Mouse (Mus musculus) lung, embryonic 15.5 days (tissue): ENCODE measurements around the gene Trim50. TPM values are rescaled to one million over a fixed set of nuclear protein-coding genes. Genes with fewer than 3 reads are reported as not detected.
"Not testable (repeated sequence)": the region's sequence is repeated elsewhere in the genome, so short reads cannot be mapped to it uniquely, and the experiment has no call there.

Source experiments
- ATAC-seq: fragments of 200-750 bp; cut with Nextera tagmentation; 2 replicates; pipeline ENCODE4 v1.8.0; 2017; ENCODE audit warnings: moderate number of reproducible peaks, borderline replicate concordance; ENCODE audit not compliant: low FRiP score, low TSS enrichment; ENCODE audit errors: extremely low read depth
- H3K27ac ChIP-seq: fragments of 300-500 bp; sonication (generic); 2 replicates; pipeline ENCODE4 v1.5.1; 2015; ENCODE audit warnings: moderate library complexity, mild to moderate bottlenecking, inconsistent platforms
- H3K27me3 ChIP-seq: fragments of 300-500 bp; sonication (generic); 2 replicates; pipeline ENCODE4 v1.6.1; 2015; ENCODE audit warnings: inconsistent platforms
- H3K36me3 ChIP-seq: fragments of 300-500 bp; sonication (generic); 2 replicates; pipeline ENCODE4 v1.6.1; 2015; ENCODE audit warnings: inconsistent platforms
- H3K4me1 ChIP-seq: fragments of 300-500 bp; sonication (generic); 2 replicates; pipeline ENCODE4 v1.6.1; 2015; ENCODE audit warnings: inconsistent platforms
- H3K4me2 ChIP-seq: fragments of 300-500 bp; sonication (generic); 2 replicates; pipeline ENCODE4 v1.6.1; 2015; ENCODE audit warnings: inconsistent platforms, mild to moderate bottlenecking, moderate library complexity
- H3K4me3 ChIP-seq: fragments of 300-500 bp; sonication (generic); 2 replicates; pipeline ENCODE4 v1.5.1; 2015; ENCODE audit warnings: mild to moderate bottlenecking, inconsistent platforms
- H3K9ac ChIP-seq: fragments of 300-500 bp; sonication (generic); 2 replicates; pipeline ENCODE4 v1.6.1; 2015; ENCODE audit warnings: inconsistent platforms
- H3K9me3 ChIP-seq: fragments of 300-500 bp; sonication (generic); 2 replicates; pipeline ENCODE4 v1.6.1; 2016; ENCODE audit warnings: inconsistent platforms
- WGBS: fragments of 180-500 bp; shearing (Covaris S2); methylation state at CpG from one replicate; pipeline ENCODE4 v1.1.7; 2015; 5-methylcytosine and 5-hydroxymethylcytosine counted together
- polyA plus RNA-seq: library from polyadenylated mRNA; unstranded; fragments of >200 nt; fragmentation: Nextera tagmentation; extraction: Ambion mirVana; gene quantifications from 2 replicates; pipeline ENCODE4 v1.2.1, GENCODE M21; 2015

Trim50 gene
- polyA plus RNA-seq, 1 experiment from 2014 or later = not detected

DNA sequence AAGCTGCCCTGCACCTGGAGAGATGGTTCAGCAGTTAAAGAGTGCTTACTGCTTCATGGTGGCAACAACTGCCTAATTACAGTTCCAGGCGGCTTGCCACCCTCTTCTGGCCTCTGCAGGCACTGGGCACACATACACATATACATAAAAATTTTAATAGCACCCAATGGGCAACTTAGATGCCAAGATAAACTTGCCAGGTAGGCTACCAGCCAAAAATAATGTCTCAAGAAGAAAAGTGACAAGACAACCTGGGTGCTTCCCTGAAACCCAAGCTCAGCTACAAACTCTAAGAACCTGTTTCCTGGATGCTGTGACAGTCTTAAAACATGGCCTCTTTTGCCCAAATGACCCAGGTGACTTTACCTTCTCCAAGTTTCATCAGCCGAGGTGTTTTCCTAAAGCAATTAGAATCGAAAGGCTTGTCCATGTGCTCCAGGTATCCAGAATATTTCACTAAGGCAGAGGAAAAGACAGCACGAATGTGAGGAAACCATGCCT, 5.5 kb upstream of the Trim50 start:
- no peak for ATAC-seq

DNA sequence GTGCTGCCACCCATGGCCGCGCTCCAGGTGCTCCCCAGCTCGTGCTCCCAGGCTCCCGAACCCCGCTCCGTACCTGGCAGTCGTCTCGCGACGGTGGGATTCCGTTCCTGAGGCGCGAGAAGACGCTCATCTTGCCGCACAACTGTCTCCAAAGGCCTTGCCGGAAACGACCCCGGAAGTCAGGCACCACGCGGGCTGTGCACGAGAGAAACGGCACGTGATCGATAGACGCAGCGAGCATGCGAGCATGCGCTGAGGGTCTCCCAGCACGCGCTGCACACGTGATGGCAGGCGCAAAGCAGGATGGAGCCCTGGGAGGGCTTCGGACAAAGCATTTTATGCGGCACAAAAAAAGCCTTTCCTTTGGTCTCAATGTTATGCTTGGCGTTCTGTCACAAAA, 3.2 kb upstream of the Trim50 start, which contains the start of gene Fkbp6:
Gene Fkbp6 (minus strand): TSS at position 183 of the 400 bp plus-strand sequence.
- Histone ChIP-seq H3K36me3 (no peaks in the 10 kb centered on the region), H3K9ac (no peak within 1 kb of the TSS), H3K4me1 (no peaks in the 10 kb centered on the region), H3K27ac (no peak within 1 kb of the TSS), H3K4me3 (no peak within 1 kb of the TSS), H3K9me3 (no peaks in the 10 kb centered on the region), H3K4me2 (no peak within 1 kb of the TSS), H3K27me3 (peaks cover 14% of the 10 kb centered on the region)
- ATAC-seq = no peak
- WGBS = 89% methylated on average over 35 of the region's 35 CpGs

More for the DNA sequence above, 5.5 kb upstream of the Trim50 start:
- H3K27ac ChIP-seq = no peak overlapping the region
- no peaks in the 10 kb centered on the region for H3K36me3 ChIP-seq
- H3K4me3 ChIP-seq = no peak overlapping the region
- no peaks in the 10 kb centered on the region for H3K27me3 ChIP-seq
- no peak overlapping the region for H3K9ac ChIP-seq
- WGBS = 60% methylated on average over 4 of the region's 4 CpGs
- H3K4me2 ChIP-seq = no peak overlapping the region
- H3K4me1 ChIP-seq = no peaks in the 10 kb centered on the region
- H3K9me3 ChIP-seq = no peaks in the 10 kb centered on the region

DNA sequence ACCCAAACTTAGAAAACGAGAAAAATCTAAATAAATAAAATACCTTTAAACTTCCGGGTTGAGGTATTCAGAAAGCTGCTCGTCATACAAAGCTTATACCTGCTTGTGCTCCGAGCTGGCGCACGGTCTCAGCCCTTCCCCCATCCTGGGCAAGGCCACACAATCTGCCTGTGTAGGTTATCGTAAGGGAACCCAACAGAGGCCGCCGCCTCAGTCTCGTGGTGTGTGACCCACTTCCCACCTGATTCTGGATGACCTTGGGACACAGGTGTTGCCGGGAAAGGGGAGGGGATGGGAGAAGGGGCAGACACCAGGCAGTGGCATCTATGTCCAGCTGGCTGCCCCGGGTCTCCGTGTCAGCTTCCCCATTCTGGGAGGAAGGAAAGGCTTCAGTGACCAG, 1.5 kb upstream of the Trim50 start:
- Histone ChIP-seq H3K4me3 (no peak overlapping the region), H3K4me1 (no peaks in the 10 kb centered on the region), H3K27me3 (peaks cover 14% of the 10 kb centered on the region), H3K4me2 (no peak overlapping the region), H3K36me3 (no peaks in the 10 kb centered on the region), H3K27ac (no peak overlapping the region), H3K9me3 (no peaks in the 10 kb centered on the region), H3K9ac (no peak overlapping the region)
- ATAC-seq = no peak
- 76% methylated on average over 13 of the region's 13 CpGs for WGBS

DNA sequence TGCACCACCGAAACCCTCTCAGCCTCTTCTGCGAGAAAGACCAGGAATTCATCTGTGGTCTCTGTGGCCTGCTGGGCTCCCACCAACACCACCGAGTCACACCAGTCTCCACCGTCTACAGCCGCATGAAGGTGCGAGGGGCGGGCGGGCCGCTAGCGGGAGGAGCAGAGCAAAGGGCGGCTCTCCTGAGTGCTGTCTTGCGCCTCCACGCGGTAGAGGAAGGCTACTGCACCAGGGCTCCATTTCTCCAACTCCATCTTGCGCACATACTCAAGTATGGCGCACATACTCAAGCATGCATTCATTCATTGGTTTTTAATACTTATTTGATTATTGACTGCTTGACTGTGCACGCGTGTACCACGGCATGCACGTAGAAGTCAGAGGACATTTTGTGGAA, 469 bp downstream of the Trim50 start:
- ATAC-seq = no peak
- WGBS = 16% methylated on average over 20 of the region's 20 CpGs
- Histone ChIP-seq H3K9ac (no peak overlapping the region), H3K27ac (no peak overlapping the region), H3K4me1 (no peaks in the 10 kb centered on the region), H3K36me3 (no peaks in the 10 kb centered on the region), H3K9me3 (no peaks in the 10 kb centered on the region), H3K4me2 (no peak overlapping the region), H3K4me3 (no peak overlapping the region), H3K27me3 (peaks cover 14% of the 10 kb centered on the region)

DNA sequence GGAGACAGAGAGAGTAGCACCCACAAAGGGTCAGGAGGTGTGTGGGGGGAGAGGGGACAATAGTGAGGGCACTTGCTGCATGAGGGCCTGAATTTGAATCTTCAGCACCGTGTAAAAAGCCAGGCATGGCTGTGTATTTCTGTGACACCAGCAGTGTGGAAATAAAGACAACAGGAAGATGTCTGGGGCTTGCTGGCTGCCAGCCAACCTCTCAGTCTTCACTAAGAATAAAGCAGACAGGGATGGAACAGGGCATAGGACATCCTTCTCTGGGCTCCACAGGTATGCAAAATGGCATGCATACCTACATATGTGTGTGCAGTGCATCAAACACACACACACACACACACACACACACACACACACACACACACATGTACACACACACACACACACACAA, 3.0 kb downstream of the Trim50 start:
- no peaks in the 10 kb centered on the region for H3K36me3 ChIP-seq
- peaks cover 14% of the 10 kb centered on the region for H3K27me3 ChIP-seq
- no peak overlapping the region for H3K4me2 ChIP-seq
- H3K27ac ChIP-seq = no peak overlapping the region
- 21% methylated on average over 1 of the region's 1 CpGs for WGBS
- no peak for ATAC-seq
- no peaks in the 10 kb centered on the region for H3K4me1 ChIP-seq
- no peak overlapping the region for H3K4me3 ChIP-seq
- no peaks in the 10 kb centered on the region for H3K9me3 ChIP-seq
- H3K9ac ChIP-seq = no peak overlapping the region

DNA sequence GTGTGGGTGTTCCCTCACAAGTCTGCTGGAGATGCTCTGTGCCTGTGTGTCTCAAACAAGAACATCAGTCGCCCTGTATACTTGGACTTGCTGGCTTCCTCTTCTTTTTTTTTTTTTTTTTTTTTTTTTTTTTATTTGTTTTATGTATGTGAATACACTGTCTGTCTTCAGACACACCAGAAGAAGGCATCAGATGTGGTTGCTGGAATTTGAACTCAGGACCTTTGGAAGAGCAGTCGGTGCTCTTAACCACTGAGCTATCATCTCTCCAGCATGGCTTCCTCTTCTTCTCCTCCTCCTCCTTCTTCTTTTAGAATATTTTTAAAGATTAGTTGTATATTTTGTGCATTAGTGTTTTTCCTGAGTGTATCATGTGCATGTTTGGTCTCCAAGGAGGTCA, 4.5 kb downstream of the Trim50 start:
- WGBS = 82% methylated on average over 2 of the region's 2 CpGs
- Histone ChIP-seq H3K4me2 (no peak overlapping the region), H3K4me3 (no peak overlapping the region), H3K9ac (no peak overlapping the region), H3K27ac (no peak overlapping the region), H3K9me3 (no peaks in the 10 kb centered on the region), H3K4me1 (no peaks in the 10 kb centered on the region), H3K36me3 (no peaks in the 10 kb centered on the region), H3K27me3 (peaks cover 14% of the 10 kb centered on the region)
- ATAC-seq = peak; percentile 75; the same call in 1 of the 2 replicates

DNA sequence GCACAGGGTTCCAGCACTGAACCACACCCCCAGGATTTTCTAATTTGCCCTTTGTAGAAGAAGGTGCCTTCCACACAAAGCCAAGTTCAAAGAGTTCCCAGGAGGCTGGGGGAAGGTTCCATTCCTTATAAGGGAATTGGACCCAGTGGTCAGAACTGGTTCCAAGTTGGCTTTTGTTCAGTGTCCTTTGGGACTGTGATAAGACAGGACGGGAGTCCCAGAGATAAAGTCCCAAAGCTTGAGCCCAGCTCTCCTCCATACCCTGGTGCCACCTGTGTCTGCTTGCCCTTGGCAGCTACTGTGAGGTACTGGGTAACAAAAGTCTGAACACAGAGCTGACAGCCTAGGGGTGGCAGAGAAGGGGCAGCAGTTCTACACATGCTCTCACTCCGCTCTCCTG, 6.7 kb downstream of the Trim50 start:
- WGBS = 77% methylated on average over 2 of the region's 2 CpGs

DNA sequence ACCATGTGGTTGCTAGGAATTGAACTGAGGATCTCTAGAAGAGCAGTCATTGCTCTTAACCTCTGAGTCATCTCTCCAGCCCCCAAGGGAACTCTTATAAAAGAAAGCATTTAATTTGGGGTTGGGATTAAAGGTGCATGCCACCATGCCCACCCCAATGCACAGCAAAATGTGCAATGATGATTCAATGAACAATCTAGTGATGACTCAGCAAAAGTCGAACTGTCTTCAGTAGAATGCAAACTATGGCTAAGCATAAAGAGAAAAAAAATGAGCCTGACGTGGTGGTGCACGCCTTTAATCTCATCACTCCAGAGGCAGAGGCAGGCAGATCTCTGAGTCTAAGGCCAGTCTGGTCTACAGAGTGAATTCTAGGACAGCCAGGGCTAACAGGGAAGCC, 9.5 kb downstream of the Trim50 start:
- Histone ChIP-seq H3K4me1 (no peaks in the 10 kb centered on the region), H3K4me2 (no peak overlapping the region), H3K4me3 (no peak overlapping the region), H3K36me3 (no peaks in the 10 kb centered on the region), H3K9me3 (no peaks in the 10 kb centered on the region), H3K27ac (no peak overlapping the region), H3K9ac (no peak overlapping the region), H3K27me3 (no peaks in the 10 kb centered on the region)
- WGBS = 81% methylated on average over 3 of the region's 3 CpGs
- no peak for ATAC-seq

More for the DNA sequence above, 6.7 kb downstream of the Trim50 start:
- H3K9ac ChIP-seq = no peak overlapping the region
- no peak overlapping the region for H3K4me3 ChIP-seq
- no peak overlapping the region for H3K4me2 ChIP-seq
- H3K27ac ChIP-seq = no peak overlapping the region
- H3K27me3 ChIP-seq = no peaks in the 10 kb centered on the region
- H3K36me3 ChIP-seq = no peaks in the 10 kb centered on the region
- H3K9me3 ChIP-seq = no peaks in the 10 kb centered on the region
- no peak for ATAC-seq
- no peaks in the 10 kb centered on the region for H3K4me1 ChIP-seq

DNA sequence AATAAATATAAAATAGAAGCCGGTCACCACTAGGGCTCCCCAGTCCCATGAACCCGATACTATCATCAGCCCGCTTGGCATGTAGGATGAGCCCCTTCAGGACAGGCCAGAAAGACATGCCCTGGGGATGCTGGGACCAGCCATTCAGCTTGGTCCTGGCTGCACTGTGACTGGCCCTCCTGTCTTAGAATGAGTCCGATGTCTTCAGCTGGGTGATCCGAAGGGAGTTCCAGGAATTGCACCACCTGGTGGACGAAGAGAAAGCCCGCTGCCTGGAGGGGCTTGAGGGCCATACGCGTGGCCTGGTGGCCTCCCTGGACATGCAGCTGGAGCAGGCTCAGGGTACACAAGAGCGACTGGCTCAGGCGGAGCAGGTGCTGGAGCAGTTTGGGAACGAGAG, 10.4 kb downstream of the Trim50 start:
- Histone ChIP-seq H3K4me3 (no peak overlapping the region), H3K9ac (no peak overlapping the region), H3K27ac (no peak overlapping the region), H3K27me3 (no peaks in the 10 kb centered on the region), H3K9me3 (no peaks in the 10 kb centered on the region), H3K36me3 (no peaks in the 10 kb centered on the region), H3K4me2 (no peak overlapping the region), H3K4me1 (no peaks in the 10 kb centered on the region)
- 21% methylated on average over 12 of the region's 12 CpGs for WGBS
- ATAC-seq = no peak

DNA sequence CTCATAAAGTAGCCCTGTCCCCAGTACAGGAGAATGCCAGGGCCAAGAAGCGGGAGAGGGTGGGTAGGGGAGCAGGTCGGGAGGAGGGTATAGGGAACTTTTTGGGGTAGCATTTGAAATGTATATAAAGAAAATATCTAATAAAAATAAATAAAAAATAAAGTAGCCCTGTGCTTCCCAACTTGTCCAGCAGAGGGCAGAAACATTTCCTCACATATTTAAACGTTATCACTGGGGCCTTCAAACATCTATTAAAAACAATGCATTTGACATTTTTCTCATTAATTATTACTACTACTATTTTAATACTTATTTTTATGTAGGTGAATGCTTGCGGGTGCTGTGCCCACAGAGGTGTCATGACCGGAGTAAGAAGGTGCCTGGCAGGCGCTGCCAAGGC, 14.7 kb downstream of the Trim50 start:
- Histone ChIP-seq H3K9me3 (no peaks in the 10 kb centered on the region), H3K4me1 (peaks cover 15% of the 10 kb centered on the region), H3K36me3 (peaks cover 12% of the 10 kb centered on the region; the same call in 1 of the 2 replicates), H3K4me3 (no peak overlapping the region), H3K4me2 (no peak overlapping the region), H3K9ac (no peak overlapping the region), H3K27ac (no peak overlapping the region), H3K27me3 (no peaks in the 10 kb centered on the region)
- WGBS = 49% methylated on average over 6 of the region's 6 CpGs
- ATAC-seq = no peak

DNA sequence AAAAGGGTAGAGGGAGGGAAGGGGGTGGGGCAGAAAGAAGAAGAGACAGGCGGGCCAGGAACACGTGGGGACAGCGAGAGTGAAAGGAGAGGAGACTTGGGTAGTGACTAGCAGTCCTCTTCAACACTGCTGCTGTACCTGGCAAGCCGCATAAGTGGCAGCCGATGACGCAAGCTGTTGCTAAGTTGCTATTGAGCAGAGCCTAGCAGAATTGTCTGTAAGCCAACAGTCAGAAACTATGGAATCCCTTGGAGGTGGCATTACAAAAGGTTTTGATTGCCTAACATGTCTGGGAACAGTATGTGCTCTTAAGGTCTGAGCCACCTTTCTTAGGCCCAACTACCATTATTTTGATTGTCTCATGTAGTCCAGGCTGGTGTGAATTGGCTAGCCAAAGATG, 15.2 kb downstream of the Trim50 start:
- Histone ChIP-seq H3K9me3 (no peaks in the 10 kb centered on the region), H3K4me3 (no peak overlapping the region), H3K4me1 (peaks cover 15% of the 10 kb centered on the region), H3K27me3 (no peaks in the 10 kb centered on the region), H3K9ac (no peak overlapping the region), H3K4me2 (no peak overlapping the region), H3K27ac (no peak overlapping the region), H3K36me3 (peaks cover 14% of the 10 kb centered on the region)
- no peak for ATAC-seq
- 88% methylated on average over 6 of the region's 6 CpGs for WGBS

DNA sequence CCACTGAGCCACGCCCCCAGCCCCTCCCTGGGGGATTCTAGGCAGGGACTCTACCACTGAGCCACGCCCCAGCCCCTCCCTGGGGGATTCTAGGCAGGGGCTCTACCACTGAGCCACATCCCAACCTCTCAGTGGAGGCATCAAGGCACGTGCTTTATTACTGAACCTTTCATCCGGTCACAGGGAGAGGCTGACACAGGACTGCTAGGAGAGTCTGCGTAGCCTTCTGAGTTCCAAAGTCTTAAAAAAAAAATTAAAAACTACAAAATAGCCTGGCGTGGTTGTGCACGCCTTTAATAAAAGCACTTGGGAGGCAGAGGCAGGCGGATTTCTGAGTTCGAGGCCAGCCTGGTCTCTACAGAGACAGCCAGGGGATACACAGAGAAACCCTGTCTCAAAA, 16.1 kb downstream of the Trim50 start:
- WGBS = 55% methylated on average over 9 of the region's 9 CpGs
- Histone ChIP-seq H3K4me3 (peak overlapping the region; percentile 98), H3K4me2 (peak overlapping the region; percentile 79), H3K4me1 (peaks cover 15% of the 10 kb centered on the region), H3K27ac (peak overlapping the region; percentile 91), H3K9ac (peak overlapping the region; percentile 76), H3K36me3 (peaks cover 23% of the 10 kb centered on the region)
- not testable (repeated sequence) for H3K9me3 ChIP-seq, ATAC-seq, H3K27me3 ChIP-seq
